16 mouse cellular contexts compared by ENCODE assay signal in genomic region chr3:120748513-120748912, GRCm38 (mm10).
"Had no signal": no experiment of that assay in that cellular context is flagged by ENCODE, and none has a peak within 500 bp of the region (broad histone marks: within the 10 kb centered on the region; RNA-seq: fewer than 3 reads in every experiment).

No protein-coding gene starts in this region.

- H3K4me3 ChIP-seq: layer of hippocampus, adult 2 months; left cerebral cortex, adult 2 months; limb, embryonic 10.5 days; liver, embryonic 15.5 days; midbrain, embryonic 10.5 days; midbrain, embryonic 15.5 days; stomach, embryonic 15.5 days had no signal

- DNase-seq: kidney, adult 9 months; kidney, postnatal 36 days; lung, adult 2 months; lung, postnatal 36 days; thymus, adult 2 months; thymus, postnatal 25 days had no signal

- H3K36me3 ChIP-seq: limb, embryonic 10.5 days; liver, embryonic 15.5 days; midbrain, embryonic 10.5 days; midbrain, embryonic 15.5 days; stomach, embryonic 15.5 days had no signal

- ATAC-seq: lung, postnatal 0 days; midbrain, embryonic 15.5 days had no signal

- H3K27me3 ChIP-seq: liver, embryonic 15.5 days; midbrain, embryonic 15.5 days; stomach, embryonic 15.5 days had no signal

- H3K27ac ChIP-seq: kidney, postnatal 0 days; layer of hippocampus, adult 2 months; left cerebral cortex, adult 2 months; limb, embryonic 10.5 days; liver, embryonic 15.5 days; midbrain, embryonic 10.5 days; midbrain, embryonic 15.5 days; stomach, embryonic 15.5 days had no signal

- H3K9ac ChIP-seq: liver, embryonic 15.5 days; midbrain, embryonic 15.5 days; stomach, embryonic 15.5 days had no signal

- H3K9me3 ChIP-seq: limb, embryonic 10.5 days; liver, embryonic 15.5 days; midbrain, embryonic 10.5 days; midbrain, embryonic 15.5 days; stomach, embryonic 15.5 days had no signal

- H3K4me2 ChIP-seq: liver, embryonic 11.5 days; liver, embryonic 15.5 days; midbrain, embryonic 15.5 days; stomach, embryonic 15.5 days had no signal

- H3K4me1 ChIP-seq: limb, embryonic 10.5 days; liver, embryonic 15.5 days; midbrain, embryonic 10.5 days; midbrain, embryonic 15.5 days; stomach, embryonic 15.5 days had no signal
